Mouse (Mus musculus): Measurements from ENCODE around the gene Upf2. TPM values are rescaled to one million over a fixed set of nuclear protein-coding genes. Genes with fewer than 3 reads are reported as not detected.
"Not testable (repeated sequence)": the region's sequence is repeated elsewhere in the genome, so short reads cannot be mapped to it uniquely, and the experiment has no call there.

The Upf2 gene
- polyA plus RNA-seq, 1 experiment from 2014 or later: 4.9 TPM

- DNase-seq (ENCODE audit: low spot score): no peak
- no peak overlapping the region for H3K4me3 ChIP-seq (ENCODE audit: low read depth, low read length)
- WGBS: 93% methylated on average over 1 of the region's 1 CpGs
- H3K4me1 ChIP-seq (replicated peaks; ENCODE audit: control insufficient read depth, insufficient read depth): no peaks in the 10 kb centered on the region; the same call in 1 of the 2 replicates
- no peak overlapping the region for H3K4me2 ChIP-seq (replicated peaks; ENCODE audit: low read depth)
- no peaks in the 10 kb centered on the region for H3K27me3 ChIP-seq (ENCODE audit: control insufficient read depth, insufficient read depth, low read length)
- H3K9me3 ChIP-seq (ENCODE audit: control insufficient read depth, low read length): no peaks in the 10 kb centered on the region
- TF ChIP-seq EP300 (optimal IDR thresholded peaks at IDR 0.05) (no peak), CTCF (IDR thresholded peaks at IDR 0.05; ENCODE audit: low read depth) (no peak)
- no peak overlapping the region for H3K9ac ChIP-seq (ENCODE audit: low read length)
- ATAC-seq (ENCODE audit: low FRiP score, low TSS enrichment): no peak
- no peak overlapping the region for H3K27ac ChIP-seq (replicated peaks)
- H3K36me3 ChIP-seq (ENCODE audit: control insufficient read depth, insufficient read depth, low read length): no peaks in the 10 kb centered on the region
These were observed 132.4 kb downstream of the Upf2 start for GRCm38 (mm10) chr2:6083696-6084095.

DNA sequence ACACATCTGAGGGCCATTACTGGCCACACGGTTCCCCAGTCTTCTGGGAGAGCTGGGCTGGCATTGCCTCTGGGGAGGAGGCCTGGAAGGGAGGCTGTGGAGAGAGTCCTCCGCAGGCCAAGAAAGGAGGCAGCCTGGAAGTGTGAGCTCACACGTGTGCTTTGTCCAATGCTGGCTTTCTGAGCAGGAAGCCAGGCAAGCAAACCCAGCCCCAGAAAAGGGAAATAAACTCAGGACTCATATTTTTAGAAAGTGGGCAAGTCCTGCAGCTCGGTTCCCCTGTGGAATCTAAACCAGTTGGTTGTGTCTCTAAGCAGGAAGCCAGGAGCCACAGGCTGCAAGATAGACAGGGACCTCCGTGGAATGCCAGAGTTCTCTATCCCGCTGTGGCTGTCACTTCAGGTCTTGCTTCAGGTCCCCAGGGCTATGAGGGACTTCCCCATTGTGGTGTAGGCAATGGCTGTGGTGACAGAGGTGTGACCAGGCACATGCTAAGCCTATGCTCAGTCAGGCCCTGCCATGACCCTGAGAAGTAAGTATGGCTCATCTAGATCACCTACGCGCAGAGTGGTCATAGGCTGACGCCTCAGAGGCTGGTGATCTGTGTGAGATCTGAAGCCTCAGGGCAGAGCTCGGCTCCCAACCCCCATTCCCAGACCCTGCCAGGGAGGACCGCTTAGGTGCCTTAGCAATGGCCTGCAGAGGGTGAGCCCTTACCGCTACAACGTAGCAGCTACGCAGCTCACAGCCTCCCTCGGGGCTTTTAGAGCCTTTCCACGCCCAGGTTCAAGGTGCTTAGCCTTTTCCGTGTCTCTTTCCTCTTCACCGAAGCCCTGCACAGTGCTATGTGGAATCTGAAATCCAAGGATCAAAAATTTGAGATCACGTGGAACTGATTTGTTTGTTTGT is 134.6 kb downstream of the Upf2 start:
- WGBS: 69% methylated on average over 19 of the region's 19 CpGs
- no peak overlapping the region for H3K4me3 ChIP-seq (ENCODE audit: low read depth, low read length)
- no peaks in the 10 kb centered on the region; the same call in 1 of the 2 replicates for H3K4me1 ChIP-seq (replicated peaks; ENCODE audit: control insufficient read depth, insufficient read depth)
- no peak overlapping the region for H3K27ac ChIP-seq (replicated peaks)
- H3K9ac ChIP-seq (ENCODE audit: low read length): no peak overlapping the region
- H3K4me2 ChIP-seq (replicated peaks; ENCODE audit: low read depth): no peak overlapping the region
- no peaks in the 10 kb centered on the region for H3K27me3 ChIP-seq (ENCODE audit: control insufficient read depth, insufficient read depth, low read length)
- no peaks in the 10 kb centered on the region for H3K9me3 ChIP-seq (ENCODE audit: control insufficient read depth, low read length)
- DNase-seq (ENCODE audit: low spot score) (no peak), ATAC-seq (ENCODE audit: low FRiP score, low TSS enrichment) (peak; percentile 18; the same call in 1 of the 2 replicates)
- no peaks in the 10 kb centered on the region for H3K36me3 ChIP-seq (ENCODE audit: control insufficient read depth, insufficient read depth, low read length)
- no peak for TF ChIP-seq CTCF (IDR thresholded peaks at IDR 0.05; ENCODE audit: low read depth)
- TF ChIP-seq EP300 (optimal IDR thresholded peaks at IDR 0.05): no peak

GRCm38 (mm10) chr2:6087151-6087550 is 135.9 kb downstream of the Upf2 start:
- Histone ChIP-seq H3K4me2 (replicated peaks; ENCODE audit: low read depth) (no peak overlapping the region), H3K4me3 (ENCODE audit: low read depth, low read length) (no peak overlapping the region), H3K9me3 (ENCODE audit: control insufficient read depth, low read length) (no peaks in the 10 kb centered on the region), H3K4me1 (replicated peaks; ENCODE audit: control insufficient read depth, insufficient read depth) (no peaks in the 10 kb centered on the region; the same call in 1 of the 2 replicates), H3K27ac (replicated peaks) (no peak overlapping the region), H3K27me3 (ENCODE audit: control insufficient read depth, insufficient read depth, low read length) (no peaks in the 10 kb centered on the region), H3K9ac (ENCODE audit: low read length) (no peak overlapping the region), H3K36me3 (ENCODE audit: control insufficient read depth, insufficient read depth, low read length) (no peaks in the 10 kb centered on the region)
- TF ChIP-seq EP300 (optimal IDR thresholded peaks at IDR 0.05) (no peak), CTCF (IDR thresholded peaks at IDR 0.05; ENCODE audit: low read depth) (no peak)
- ATAC-seq (ENCODE audit: low FRiP score, low TSS enrichment) (no peak), DNase-seq (ENCODE audit: low spot score) (no peak)
- WGBS: 75% methylated on average over 5 of the region's 5 CpGs

GRCm38 (mm10) chr2:6089941-6090340 is 138.7 kb downstream of the Upf2 start:
- not testable (repeated sequence) for H3K36me3 ChIP-seq (ENCODE audit: control insufficient read depth, insufficient read depth, low read length); H3K27ac ChIP-seq (replicated peaks); H3K4me2 ChIP-seq (replicated peaks; ENCODE audit: low read depth); DNase-seq (ENCODE audit: low spot score); H3K9ac ChIP-seq (ENCODE audit: low read length); H3K4me3 ChIP-seq (ENCODE audit: low read depth, low read length); H3K27me3 ChIP-seq (ENCODE audit: control insufficient read depth, insufficient read depth, low read length); H3K4me1 ChIP-seq (replicated peaks; ENCODE audit: control insufficient read depth, insufficient read depth); H3K9me3 ChIP-seq (ENCODE audit: control insufficient read depth, low read length); ATAC-seq (ENCODE audit: low FRiP score, low TSS enrichment)
- 80% methylated on average over 16 of the region's 16 CpGs for WGBS

DNA sequence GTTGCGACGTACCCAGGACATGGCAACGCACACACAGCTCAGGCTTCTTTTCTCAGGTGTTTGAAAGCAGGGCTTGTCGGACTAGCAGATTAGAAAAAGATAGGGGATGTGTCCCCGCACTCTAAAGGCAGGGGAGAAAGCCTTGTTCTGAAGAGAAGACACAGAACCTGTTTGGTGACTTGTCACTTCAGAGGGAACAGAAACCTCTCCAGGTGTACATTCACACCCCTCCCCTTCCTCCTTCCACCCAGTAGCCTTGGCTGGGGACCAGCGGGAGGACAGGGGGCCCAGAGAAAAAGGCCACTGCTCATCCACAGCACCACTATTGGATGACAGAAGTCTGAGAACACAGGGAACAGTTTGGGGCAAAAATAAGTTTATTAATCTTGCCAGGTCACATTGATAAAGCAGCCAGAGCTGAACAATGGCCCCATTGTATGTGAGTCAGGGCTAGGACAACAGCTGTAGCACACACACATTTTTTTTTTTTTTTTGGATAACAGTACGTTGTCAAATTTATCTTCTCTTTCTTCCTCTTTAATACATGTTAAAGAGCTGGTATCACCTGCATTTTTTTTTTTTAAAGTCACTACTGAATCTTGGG is 145.9 kb downstream of the Upf2 start:
- Histone ChIP-seq H3K4me1 (replicated peaks; ENCODE audit: control insufficient read depth, insufficient read depth) (no peaks in the 10 kb centered on the region), H3K9ac (ENCODE audit: low read length) (no peak overlapping the region), H3K27me3 (ENCODE audit: control insufficient read depth, insufficient read depth, low read length) (no peaks in the 10 kb centered on the region), H3K27ac (replicated peaks) (peak overlapping the region; percentile 80), H3K36me3 (ENCODE audit: control insufficient read depth, insufficient read depth, low read length) (0 out of 2 replicates have a peak, but pooled peaks cover 3% of the 10 kb centered on the region), H3K4me2 (replicated peaks; ENCODE audit: low read depth) (no peak overlapping the region), H3K9me3 (ENCODE audit: control insufficient read depth, low read length) (no peaks in the 10 kb centered on the region), H3K4me3 (ENCODE audit: low read depth, low read length) (no peak overlapping the region)
- DNase-seq (ENCODE audit: low spot score): peak; percentile 50
- peak; percentile 69 for ATAC-seq (ENCODE audit: low FRiP score, low TSS enrichment)
- TF ChIP-seq EP300 (optimal IDR thresholded peaks at IDR 0.05) (no peak), CTCF (IDR thresholded peaks at IDR 0.05; ENCODE audit: low read depth) (no peak)
- 51% methylated on average over 7 of the region's 7 CpGs for WGBS

GRCm38 (mm10) chr2:6098924-6099323 is 147.7 kb downstream of the Upf2 start:
- no peaks in the 10 kb centered on the region for H3K4me1 ChIP-seq (replicated peaks; ENCODE audit: control insufficient read depth, insufficient read depth)
- peak; percentile 79 for ATAC-seq (ENCODE audit: low FRiP score, low TSS enrichment)
- 20% methylated on average over 6 of the region's 6 CpGs for WGBS

More at GRCm38 (mm10) chr2:6098924-6099323, 147.7 kb downstream of the Upf2 start:
- H3K4me3 ChIP-seq (ENCODE audit: low read depth, low read length): no peak overlapping the region
- H3K9ac ChIP-seq (ENCODE audit: low read length): no peak overlapping the region
- no peaks in the 10 kb centered on the region for H3K27me3 ChIP-seq (ENCODE audit: control insufficient read depth, insufficient read depth, low read length)
- DNase-seq (ENCODE audit: low spot score): peak; percentile 67
- no peak overlapping the region for H3K4me2 ChIP-seq (replicated peaks; ENCODE audit: low read depth)
- no peak for TF ChIP-seq CTCF (IDR thresholded peaks at IDR 0.05; ENCODE audit: low read depth)
- no peak for TF ChIP-seq EP300 (optimal IDR thresholded peaks at IDR 0.05)
- no peaks in the 10 kb centered on the region for H3K9me3 ChIP-seq (ENCODE audit: control insufficient read depth, low read length)
- peak overlapping the region; percentile 74 for H3K27ac ChIP-seq (replicated peaks)
- H3K36me3 ChIP-seq (ENCODE audit: control insufficient read depth, insufficient read depth, low read length): 0 out of 2 replicates have a peak, but pooled peaks cover 3% of the 10 kb centered on the region

Data from stomach, postnatal 0 days (tissue).